Mouse (Mus musculus) thymus, adult 2 months (tissue): Measurements from ENCODE around the gene Tcf12. TPM values are rescaled to one million over a fixed set of nuclear protein-coding genes. Genes with fewer than 3 reads are reported as not detected.

ENCODE experiments used
- DNase-seq: peaks from one replicate; pipeline ENCODE4 v3.0.0; 2021
- H3K27ac ChIP-seq: fragments of 200-500 bp; 2 replicates; pipeline ENCODE4 v1.5.1; 2012; ENCODE audit warnings: low read length, control low read depth; ENCODE audit not compliant: control insufficient read depth, insufficient read depth
- H3K27me3 ChIP-seq: fragments of 200-500 bp; 2 replicates; pipeline ENCODE4 v1.6.1; 2012; ENCODE audit warnings: mild to moderate bottlenecking, low read length, moderate library complexity, mixed read lengths; ENCODE audit not compliant: control insufficient read depth, insufficient read depth
- H3K36me3 ChIP-seq: fragments of 200-500 bp; 2 replicates; pipeline ENCODE4 v1.6.1; 2012; ENCODE audit warnings: mild to moderate bottlenecking, low read length, moderate library complexity; ENCODE audit not compliant: control insufficient read depth, insufficient read depth
- H3K4me1 ChIP-seq: fragments of 200-500 bp; replicated peaks from 2 replicates; pipeline ENCODE4 v1.6.1; 2012; ENCODE audit warnings: low read length; ENCODE audit not compliant: control insufficient read depth, insufficient read depth
- H3K4me3 ChIP-seq: fragments of 200-500 bp; 2 replicates; pipeline ENCODE4 v1.5.1; 2012; ENCODE audit warnings: mild to moderate bottlenecking, low read length, control low read depth, moderate library complexity; ENCODE audit not compliant: control insufficient read depth, insufficient read depth
- CTCF ChIP-seq: fragments of 200-500 bp; IDR thresholded peaks from 2 replicates; pipeline ENCODE4 v1.5.1; 2012; ENCODE audit warnings: mild to moderate bottlenecking, control low read depth, low read length, moderate library complexity, borderline replicate concordance; ENCODE audit not compliant: control insufficient read depth, poor library complexity, insufficient read depth; ENCODE audit errors: extremely low read depth
- POLR2A ChIP-seq: fragments of 200-500 bp; IDR thresholded peaks from 2 replicates; pipeline ENCODE4 v1.6.1; 2012; ENCODE audit warnings: mild to moderate bottlenecking, low read length, control low read depth, moderate library complexity; ENCODE audit not compliant: control insufficient read depth, poor library complexity, insufficient read depth; ENCODE audit errors: extremely low read depth
- WGBS: fragments of 180-500 bp; shearing (Covaris S2); methylation state at CpG from one replicate; pipeline ENCODE4 v1.1.7; 2018; 5-methylcytosine and 5-hydroxymethylcytosine counted together
- polyA plus RNA-seq: library from polyadenylated mRNA; depleted of rRNA; stranded (reverse); fragments of >200 nt; gene quantifications from 2 replicates; pipeline ENCODE4 v1.2.3, GENCODE M21; 2012

The Tcf12 gene
- polyA plus RNA-seq, 1 experiment: 416 TPM

GRCm38 (mm10) chr9:72094675-72095074 is 17.0 kb downstream of the Tcf12 start:
- Histone ChIP-seq H3K36me3 (peaks cover 5% of the 10 kb centered on the region), H3K4me1 (peaks cover 12% of the 10 kb centered on the region), H3K27me3 (no peaks in the 10 kb centered on the region), H3K27ac (no peak overlapping the region), H3K4me3 (no peak overlapping the region)
- TF ChIP-seq CTCF (no peak), POLR2A (no peak)
- no peak for DNase-seq
- WGBS: 86% methylated on average over 5 of the region's 5 CpGs

DNA sequence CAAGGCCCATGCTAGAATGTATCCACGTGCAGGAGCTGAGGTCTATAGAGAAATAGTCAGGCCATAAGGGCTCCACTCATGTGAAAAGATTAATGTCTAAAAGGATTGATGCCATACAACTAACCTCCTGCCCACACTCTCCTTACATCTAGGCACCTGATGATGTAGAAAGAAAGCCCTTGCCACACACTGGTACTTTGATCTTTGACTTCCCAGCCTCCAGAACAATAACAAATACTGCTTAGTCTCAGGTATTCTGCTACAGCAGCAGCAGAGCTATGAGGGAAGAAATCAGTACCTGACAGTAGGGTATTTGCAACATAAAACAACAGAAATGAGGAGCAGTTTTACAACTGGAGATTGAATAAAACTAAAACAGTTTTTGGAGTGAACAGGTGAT is 19.5 kb downstream of the Tcf12 start:
- WGBS: 90% methylated on average over 1 of the region's 1 CpGs
- Histone ChIP-seq H3K36me3 (peaks cover 5% of the 10 kb centered on the region), H3K4me3 (no peak overlapping the region), H3K27me3 (no peaks in the 10 kb centered on the region), H3K27ac (no peak overlapping the region), H3K4me1 (peaks cover 16% of the 10 kb centered on the region)
- TF ChIP-seq POLR2A (no peak), CTCF (no peak)
- DNase-seq: no peak

DNA sequence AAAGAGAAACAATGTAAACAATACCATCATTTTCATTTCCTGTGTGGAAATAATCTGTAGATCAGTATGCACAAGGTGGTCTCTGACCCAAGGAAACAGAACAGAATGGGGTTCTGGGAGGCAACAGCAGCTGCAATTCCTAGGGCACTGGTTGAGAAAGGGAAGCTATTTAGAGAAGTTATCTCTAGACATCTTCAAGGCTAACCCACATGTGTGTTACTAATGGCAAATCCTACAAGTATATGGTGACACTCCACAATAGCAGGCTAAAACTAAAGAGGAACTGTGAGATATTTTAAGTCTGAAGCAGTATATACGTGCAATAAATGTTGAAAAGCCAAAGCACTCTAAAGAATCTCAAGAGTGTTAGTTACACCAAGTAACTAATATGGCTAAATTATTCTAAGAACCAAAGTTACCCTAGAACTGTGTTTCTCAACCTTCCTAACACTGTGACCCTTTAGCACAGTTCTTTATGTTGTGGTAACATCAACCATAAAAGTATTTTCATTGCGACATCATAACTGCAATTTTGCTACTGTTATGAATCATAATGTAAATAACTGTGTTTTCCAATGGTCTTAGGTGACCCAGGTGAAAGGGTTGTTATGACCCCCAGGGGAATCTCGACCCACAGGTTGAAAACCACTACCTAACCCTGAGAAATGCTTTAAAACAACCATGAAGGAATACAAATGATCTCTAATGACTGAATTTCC is 22.6 kb downstream of the Tcf12 start:
- Histone ChIP-seq H3K27me3 (no peaks in the 10 kb centered on the region), H3K4me3 (no peak overlapping the region), H3K4me1 (peaks cover 11% of the 10 kb centered on the region), H3K36me3 (no peaks in the 10 kb centered on the region), H3K27ac (no peak overlapping the region)
- no peak for DNase-seq
- no peak for TF ChIP-seq POLR2A
- no peak for TF ChIP-seq CTCF
- 36% methylated on average over 3 of the region's 3 CpGs for WGBS

- Histone ChIP-seq H3K36me3 (no peaks in the 10 kb centered on the region), H3K4me1 (peaks cover 9% of the 10 kb centered on the region; the same call in 1 of the 2 replicates), H3K27me3 (no peaks in the 10 kb centered on the region), H3K27ac (no peak overlapping the region), H3K4me3 (no peak overlapping the region)
- WGBS: 84% methylated on average over 3 of the region's 3 CpGs
- no peak for DNase-seq
- TF ChIP-seq CTCF (no peak), POLR2A (no peak)
Observed at GRCm38 (mm10) chr9:72085017-72085416, 26.7 kb downstream of the Tcf12 start.

DNA sequence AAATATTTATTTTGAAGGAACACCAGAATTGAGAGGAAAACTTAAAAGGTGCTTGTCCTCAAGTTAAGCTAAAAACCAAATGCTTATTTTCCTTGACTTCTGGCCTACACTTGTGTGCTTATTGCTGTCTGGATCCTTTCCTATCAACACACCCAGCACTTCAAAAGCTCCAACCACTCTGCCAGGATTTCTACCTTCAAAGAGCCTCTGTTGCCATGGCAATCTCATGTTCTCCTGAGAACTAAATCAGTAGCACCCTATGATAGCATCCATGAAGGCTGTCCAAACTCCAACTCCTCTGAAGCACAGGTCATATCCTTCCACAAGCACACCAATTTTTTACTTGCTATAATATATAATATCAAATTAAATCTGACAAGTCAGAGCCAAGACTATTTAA is 27.5 kb downstream of the Tcf12 start:
- Histone ChIP-seq H3K4me3 (no peak overlapping the region), H3K4me1 (peaks cover 7% of the 10 kb centered on the region; the same call in 1 of the 2 replicates), H3K27ac (no peak overlapping the region), H3K36me3 (no peaks in the 10 kb centered on the region), H3K27me3 (no peaks in the 10 kb centered on the region)
- no peak for DNase-seq
- TF ChIP-seq CTCF (no peak), POLR2A (no peak)

GRCm38 (mm10) chr9:72076158-72076557 is 35.5 kb downstream of the Tcf12 start:
- no peak overlapping the region for H3K4me3 ChIP-seq
- no peak overlapping the region for H3K27ac ChIP-seq
- no peak for DNase-seq

DNA sequence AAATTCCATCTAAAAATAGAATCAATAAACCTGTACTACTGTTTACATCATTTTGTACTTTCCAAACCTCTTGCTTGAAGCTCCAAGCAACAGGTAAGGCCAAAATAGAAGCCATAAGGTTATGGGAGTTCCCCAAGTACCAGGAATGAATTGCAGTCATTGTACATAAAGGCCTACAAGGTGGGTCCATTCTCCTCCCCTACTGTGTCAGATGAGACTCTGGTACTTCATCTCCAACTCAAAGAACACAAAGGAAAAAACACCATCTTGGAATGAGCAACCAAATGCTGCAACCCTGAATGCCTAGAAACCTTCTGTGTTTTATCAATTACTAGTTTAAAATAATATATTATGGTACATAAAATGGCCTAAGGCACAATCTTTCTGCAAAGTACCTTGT is 45.5 kb downstream of the Tcf12 start:
- H3K36me3 ChIP-seq: no peaks in the 10 kb centered on the region; the same call in 1 of the 2 replicates
- DNase-seq: no peak
- H3K27me3 ChIP-seq: no peaks in the 10 kb centered on the region
- no peak overlapping the region for H3K4me3 ChIP-seq
- TF ChIP-seq CTCF: no peak
- H3K27ac ChIP-seq: no peak overlapping the region
- no peaks in the 10 kb centered on the region for H3K4me1 ChIP-seq

More at GRCm38 (mm10) chr9:72076158-72076557, 35.5 kb downstream of the Tcf12 start:
- TF ChIP-seq POLR2A (no peak), CTCF (no peak)
- H3K36me3 ChIP-seq: no peaks in the 10 kb centered on the region
- no peaks in the 10 kb centered on the region for H3K4me1 ChIP-seq
- H3K27me3 ChIP-seq: no peaks in the 10 kb centered on the region
